Mouse (Mus musculus): ENCODE measurements around the gene Actn2.

Actn2 gene

GRCm38 (mm10) chr13:12314173-12314572 is 26.4 kb downstream of the Actn2 start:
- DNase-seq (ENCODE audit: low spot score): no peak

- DNase-seq (ENCODE audit: low spot score): no peak
These were observed 28.5 kb downstream of the Actn2 start for GRCm38 (mm10) chr13:12311930-12312492.

- DNase-seq (ENCODE audit: low spot score): no peak
These were observed 29.2 kb downstream of the Actn2 start for GRCm38 (mm10) chr13:12311371-12311770.

GRCm38 (mm10) chr13:12309446-12309845 is 31.1 kb downstream of the Actn2 start:
- DNase-seq (ENCODE audit: low spot score): no peak

- DNase-seq (ENCODE audit: low spot score): no peak
These were observed 31.7 kb downstream of the Actn2 start for GRCm38 (mm10) chr13:12308878-12309277.

- DNase-seq (ENCODE audit: low spot score): no peak
These were observed 32.1 kb downstream of the Actn2 start for GRCm38 (mm10) chr13:12308473-12308872.

GRCm38 (mm10) chr13:12307286-12307685 is 33.3 kb downstream of the Actn2 start:
- DNase-seq (ENCODE audit: low spot score): no peak

GRCm38 (mm10) chr13:12305540-12305939 is 35.0 kb downstream of the Actn2 start:
- DNase-seq (ENCODE audit: low spot score): no peak

- DNase-seq (ENCODE audit: low spot score): no peak
These were observed 35.6 kb downstream of the Actn2 start for GRCm38 (mm10) chr13:12304991-12305390.

- DNase-seq (ENCODE audit: low spot score): no peak
These were observed 42.8 kb downstream of the Actn2 start for GRCm38 (mm10) chr13:12297777-12298176.

GRCm38 (mm10) chr13:12296701-12297100 is 43.9 kb downstream of the Actn2 start:
- DNase-seq (ENCODE audit: low spot score): no peak

GRCm38 (mm10) chr13:12293810-12294209 is 46.8 kb downstream of the Actn2 start:
- DNase-seq (ENCODE audit: low spot score): no peak

GRCm38 (mm10) chr13:12290700-12291099 is 49.9 kb downstream of the Actn2 start:
- no peak for DNase-seq (ENCODE audit: low spot score)

GRCm38 (mm10) chr13:12284528-12284927 is 56.0 kb downstream of the Actn2 start:
- no peak for DNase-seq (ENCODE audit: low spot score)

- no peak for DNase-seq (ENCODE audit: low spot score)
These were observed 56.7 kb downstream of the Actn2 start for GRCm38 (mm10) chr13:12283826-12284225.

GRCm38 (mm10) chr13:12274721-12275120 is 65.8 kb downstream of the Actn2 start:
- no peak for DNase-seq (ENCODE audit: low spot score)

GRCm38 (mm10) chr13:12274220-12274619 is 66.3 kb downstream of the Actn2 start:
- no peak for DNase-seq (ENCODE audit: low spot score)

GRCm38 (mm10) chr13:12272953-12273352 is 67.6 kb downstream of the Actn2 start:
- DNase-seq (ENCODE audit: low spot score): peak; percentile 32

GRCm38 (mm10) chr13:12267971-12268370 is 72.6 kb downstream of the Actn2 start:
- no peak for DNase-seq (ENCODE audit: low spot score)

- no peak for DNase-seq (ENCODE audit: low spot score)
These were observed 73.5 kb downstream of the Actn2 start for GRCm38 (mm10) chr13:12267097-12267496.

- no peak for DNase-seq (ENCODE audit: low spot score)
These were observed 76.6 kb downstream of the Actn2 start for GRCm38 (mm10) chr13:12263996-12264395.

GRCm38 (mm10) chr13:12261505-12261904 is 79.1 kb downstream of the Actn2 start:
- no peak for DNase-seq (ENCODE audit: low spot score)

GRCm38 (mm10) chr13:12257391-12258380 is 82.9 kb downstream of the Actn2 start, which contains the start of gene Mtr:
Gene Mtr, minus strand, starts transcription at chr13:12258113.
- DNase-seq (ENCODE audit: low spot score): peak; percentile 97

Data from lung, postnatal 25 days (tissue).